Mouse (Mus musculus) testis, adult 2 months (tissue): ENCODE measurements at regions not wholly inside any gene's neighbourhood (a gene's known extent, or its start where the extent isn't known, plus 50 kb on each side); places are given as distances from the start of the nearest gene placed in this dataset.

ENCODE experiments used
- CTCF ChIP-seq: fragments of 200-500 bp; IDR thresholded peaks from 2 replicates; pipeline ENCODE4 v1.5.1; 2012; ENCODE audit warnings: low read depth, mild to moderate bottlenecking, inconsistent platforms, low read length, moderate library complexity; ENCODE audit not compliant: control insufficient read depth, insufficient read depth, insufficient replicate concordance
- POLR2A ChIP-seq: fragments of 200-500 bp; IDR thresholded peaks from 2 replicates; pipeline ENCODE4 v1.6.1; 2012; ENCODE audit warnings: low read depth, mild to moderate bottlenecking, inconsistent platforms, low read length, moderate library complexity; ENCODE audit not compliant: control insufficient read depth

DNA sequence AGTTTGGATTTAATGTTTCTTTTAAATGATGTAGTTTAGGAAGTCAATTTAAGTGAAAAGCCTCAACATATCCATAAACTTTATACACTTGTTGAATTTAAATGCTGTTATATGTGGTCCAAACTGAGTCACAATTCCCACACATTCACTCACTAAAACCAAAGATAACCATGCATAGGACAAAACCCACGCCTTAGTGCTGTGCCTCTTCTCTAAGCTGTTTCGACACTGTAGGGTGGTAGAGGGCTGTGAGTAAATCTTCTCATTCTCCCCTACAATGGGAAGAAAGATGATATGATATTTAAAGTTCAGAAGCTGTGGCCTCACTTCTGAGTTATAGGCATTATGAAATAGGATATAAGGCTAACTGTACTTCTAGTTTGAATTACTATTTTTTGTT is 682.9 kb upstream of the Zeb2 start:
- TF ChIP-seq CTCF (no peak), POLR2A (no peak)
